Mouse (Mus musculus): Measurements from ENCODE around the gene Gli3.

The Gli3 gene

GRCm38 (mm10) chr13:15660502-15660901 lies 197.5 kb downstream of the Gli3 start:
- DNase-seq (ENCODE audit: low spot score in 2 of 2), result no peak

- DNase-seq (ENCODE audit: low spot score in 2 of 2), result no peak
These were observed 199.3 kb downstream of the Gli3 start for GRCm38 (mm10) chr13:15662375-15662774.

- no peak for DNase-seq (ENCODE audit: low spot score in 2 of 2)
These were observed 201.7 kb downstream of the Gli3 start for GRCm38 (mm10) chr13:15664580-15665201.

GRCm38 (mm10) chr13:15665514-15665913 lies 202.5 kb downstream of the Gli3 start:
- no peak for DNase-seq (ENCODE audit: low spot score in 2 of 2)

- DNase-seq (ENCODE audit: low spot score in 2 of 2), result no peak
These were observed 207.3 kb downstream of the Gli3 start for GRCm38 (mm10) chr13:15670144-15670961.

GRCm38 (mm10) chr13:15670962-15671313 lies 207.9 kb downstream of the Gli3 start:
- DNase-seq (ENCODE audit: low spot score in 2 of 2), result no peak

GRCm38 (mm10) chr13:15675480-15675879 lies 212.4 kb downstream of the Gli3 start:
- DNase-seq (ENCODE audit: low spot score in 2 of 2), result no peak

- DNase-seq (ENCODE audit: low spot score in 2 of 2), result no peak
These were observed 214.2 kb downstream of the Gli3 start for GRCm38 (mm10) chr13:15677106-15677760.

GRCm38 (mm10) chr13:15681530-15681929 lies 218.5 kb downstream of the Gli3 start:
- DNase-seq (ENCODE audit: low spot score in 2 of 2), result no peak

GRCm38 (mm10) chr13:15683006-15683405 lies 220.0 kb downstream of the Gli3 start:
- no peak for DNase-seq (ENCODE audit: low spot score in 2 of 2)

- no peak for DNase-seq (ENCODE audit: low spot score in 2 of 2)
These were observed 225.2 kb downstream of the Gli3 start for GRCm38 (mm10) chr13:15688074-15688825.

GRCm38 (mm10) chr13:15688826-15689501 lies 225.9 kb downstream of the Gli3 start:
- no peak for DNase-seq (ENCODE audit: low spot score in 2 of 2)

- no peak for DNase-seq (ENCODE audit: low spot score in 2 of 2)
These were observed 228.9 kb downstream of the Gli3 start for GRCm38 (mm10) chr13:15691751-15692464.

GRCm38 (mm10) chr13:15692465-15692809 lies 229.4 kb downstream of the Gli3 start:
- no peak for DNase-seq (ENCODE audit: low spot score in 2 of 2)

GRCm38 (mm10) chr13:15698284-15698683 lies 235.2 kb downstream of the Gli3 start:
- DNase-seq (ENCODE audit: low spot score in 2 of 2), result no peak

- DNase-seq (ENCODE audit: low spot score in 2 of 2), result no peak
These were observed 236.1 kb downstream of the Gli3 start for GRCm38 (mm10) chr13:15699116-15699515.

- no peak for DNase-seq (ENCODE audit: low spot score in 2 of 2)
These were observed 241.6 kb downstream of the Gli3 start for GRCm38 (mm10) chr13:15704669-15705068.

GRCm38 (mm10) chr13:15707481-15707881 lies 244.4 kb downstream of the Gli3 start:
- DNase-seq (ENCODE audit: low spot score in 2 of 2), result no peak

- no peak for DNase-seq (ENCODE audit: low spot score in 2 of 2)
These were observed 250.5 kb downstream of the Gli3 start for GRCm38 (mm10) chr13:15713486-15713885.

- DNase-seq (ENCODE audit: low spot score in 2 of 2), result no peak
These were observed 251.3 kb downstream of the Gli3 start for GRCm38 (mm10) chr13:15714331-15714725.
